Mouse (Mus musculus) cortical plate, adult 2 months (tissue): ENCODE data around the gene Rapgefl1.

Experiments
- CTCF ChIP-seq: fragments of 200-500 bp; IDR thresholded peaks from 2 replicates; pipeline ENCODE4 v1.5.1; 2011; ENCODE audit warnings: mild to moderate bottlenecking, control low read depth, low read length; ENCODE audit not compliant: insufficient read depth; ENCODE audit errors: extremely low read depth
- POLR2A ChIP-seq: fragments of 200-500 bp; IDR thresholded peaks from 2 replicates; pipeline ENCODE4 v1.6.1; 2011; ENCODE audit warnings: mild to moderate bottlenecking, low read length, control low read depth; ENCODE audit not compliant: insufficient read depth; ENCODE audit errors: extremely low read depth

DNA sequence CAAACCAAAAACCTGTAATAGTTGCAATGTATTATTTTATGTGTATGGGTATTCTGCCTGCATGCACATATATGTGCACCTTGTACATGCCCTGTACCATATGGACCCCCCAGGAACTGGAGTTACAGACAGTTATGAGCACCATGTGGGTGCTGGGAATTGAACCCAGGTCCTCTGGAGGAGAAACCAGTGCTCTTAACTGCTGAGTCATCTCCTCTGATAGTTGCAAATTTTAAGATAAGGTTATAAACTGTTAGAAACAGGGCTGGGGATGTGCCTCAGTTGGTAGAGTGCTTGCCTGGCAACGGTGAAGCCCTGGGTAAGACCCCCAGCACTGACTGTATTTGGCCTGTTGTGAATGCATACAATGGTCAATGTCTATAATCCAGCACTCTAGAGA lies 45.1 kb upstream of the Rapgefl1 start:
- TF ChIP-seq CTCF (no peak), POLR2A (no peak)
